Mouse (Mus musculus) kidney, embryonic 16.5 days (tissue): ENCODE measurements at regions not wholly inside any gene's neighbourhood (a gene's known extent, or its start where the extent isn't known, plus 50 kb on each side); places are given as distances from the start of the nearest gene placed in this dataset.

Source experiments
- ATAC-seq: fragments of 200-750 bp; cut with Nextera tagmentation; 2 replicates; pipeline ENCODE4 v1.8.0; 2017; ENCODE audit warnings: moderate TSS enrichment; ENCODE audit not compliant: low FRiP score, low TSS enrichment
- H3K27ac ChIP-seq: fragments of 300-500 bp; sonication (generic); 2 replicates; pipeline ENCODE4 v1.5.1; 2014; ENCODE audit warnings: low read length
- H3K27me3 ChIP-seq: fragments of 300-500 bp; sonication (generic); 2 replicates; pipeline ENCODE4 v1.6.1; 2014; ENCODE audit warnings: low read length, control low read depth, mixed read lengths; ENCODE audit not compliant: insufficient read depth
- H3K36me3 ChIP-seq: fragments of 300-500 bp; sonication (generic); 2 replicates; pipeline ENCODE4 v1.6.1; 2014; ENCODE audit warnings: low read length, control low read depth, mixed read lengths; ENCODE audit not compliant: insufficient read depth
- H3K4me1 ChIP-seq: fragments of 300-500 bp; sonication (generic); 2 replicates; pipeline ENCODE4 v1.6.1; 2014; ENCODE audit warnings: low read length, control low read depth, mixed read lengths; ENCODE audit not compliant: insufficient read depth
- H3K4me2 ChIP-seq: fragments of 300-500 bp; sonication (generic); replicated peaks from 2 replicates; pipeline ENCODE4 v1.6.1; 2014; ENCODE audit warnings: low read depth, low read length
- H3K4me3 ChIP-seq: fragments of 300-500 bp; sonication (generic); 2 replicates; pipeline ENCODE4 v1.5.1; 2014; ENCODE audit warnings: mild to moderate bottlenecking, low read length
- H3K9ac ChIP-seq: fragments of 300-500 bp; sonication (generic); replicated peaks from 2 replicates; pipeline ENCODE4 v1.6.1; 2014; ENCODE audit warnings: low read length
- H3K9me3 ChIP-seq: fragments of 300-500 bp; sonication (generic); 2 replicates; pipeline ENCODE4 v1.6.1; 2016; ENCODE audit warnings: low read length, control low read depth
- WGBS: fragments of 180-500 bp; shearing (Covaris S2); extraction: QIAGEN DNeasy Blood & Tissue Kit; methylation state at CpG from one replicate; pipeline ENCODE4 v1.1.7; 2014; 5-methylcytosine and 5-hydroxymethylcytosine counted together

GRCm38 (mm10) chr14:9455986-9456385, 789.9 kb upstream of the 4930452B06Rik start:
- H3K27ac ChIP-seq, result no peak overlapping the region
- H3K4me3 ChIP-seq, result no peak overlapping the region
- no peaks in the 10 kb centered on the region for H3K4me1 ChIP-seq
- no peak overlapping the region for H3K4me2 ChIP-seq
- H3K9me3 ChIP-seq, result no peaks in the 10 kb centered on the region
- no peak for ATAC-seq
- WGBS, result 92% methylated on average over 5 of the region's 5 CpGs
- H3K9ac ChIP-seq, result no peak overlapping the region
- no peaks in the 10 kb centered on the region for H3K27me3 ChIP-seq
- H3K36me3 ChIP-seq, result no peaks in the 10 kb centered on the region

- H3K36me3 ChIP-seq, result no peaks in the 10 kb centered on the region
- no peak overlapping the region for H3K4me2 ChIP-seq
- H3K27me3 ChIP-seq, result no peaks in the 10 kb centered on the region
- WGBS, result 42% methylated on average over 3 of the region's 3 CpGs
- no peak overlapping the region for H3K9ac ChIP-seq
- no peak overlapping the region for H3K27ac ChIP-seq
- no peaks in the 10 kb centered on the region for H3K9me3 ChIP-seq
- H3K4me3 ChIP-seq, result no peak overlapping the region
- ATAC-seq, result no peak
- no peaks in the 10 kb centered on the region for H3K4me1 ChIP-seq
These were observed 783.9 kb upstream of the 4930452B06Rik start for GRCm38 (mm10) chr14:9449942-9450341.

GRCm38 (mm10) chr14:9437896-9438295, 771.9 kb upstream of the 4930452B06Rik start:
- Histone ChIP-seq H3K4me3 (no peak overlapping the region), H3K9ac (no peak overlapping the region), H3K4me1 (no peaks in the 10 kb centered on the region), H3K4me2 (no peak overlapping the region), H3K36me3 (no peaks in the 10 kb centered on the region), H3K9me3 (no peaks in the 10 kb centered on the region), H3K27me3 (no peaks in the 10 kb centered on the region), H3K27ac (no peak overlapping the region)
- 74% methylated on average over 3 of the region's 3 CpGs for WGBS
- ATAC-seq, result no peak

DNA sequence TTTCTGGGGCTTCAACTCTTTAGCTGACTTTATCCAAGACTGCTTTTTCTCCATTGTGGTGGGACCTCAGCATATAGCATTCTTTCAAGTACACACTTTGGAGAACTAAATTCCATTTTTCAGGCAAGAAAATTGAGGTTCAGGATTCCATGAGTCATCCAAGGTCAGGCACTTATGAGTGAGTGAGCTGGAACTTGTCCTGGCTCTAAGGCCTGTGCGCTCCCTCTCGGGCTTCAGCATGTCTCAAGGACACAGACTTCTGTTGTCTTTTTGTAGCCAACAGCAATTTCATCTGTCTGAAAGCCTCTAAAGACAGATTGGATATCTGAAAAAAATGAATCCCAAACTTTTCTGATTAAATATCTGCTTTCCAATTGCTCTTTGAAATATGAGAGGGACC, 769.1 kb upstream of the 4930452B06Rik start:
- 89% methylated on average over 2 of the region's 2 CpGs for WGBS
- Histone ChIP-seq H3K4me1 (no peaks in the 10 kb centered on the region), H3K4me2 (no peak overlapping the region), H3K27ac (no peak overlapping the region), H3K9ac (no peak overlapping the region), H3K36me3 (no peaks in the 10 kb centered on the region), H3K27me3 (no peaks in the 10 kb centered on the region), H3K4me3 (no peak overlapping the region), H3K9me3 (no peaks in the 10 kb centered on the region)
- ATAC-seq, result no peak

DNA sequence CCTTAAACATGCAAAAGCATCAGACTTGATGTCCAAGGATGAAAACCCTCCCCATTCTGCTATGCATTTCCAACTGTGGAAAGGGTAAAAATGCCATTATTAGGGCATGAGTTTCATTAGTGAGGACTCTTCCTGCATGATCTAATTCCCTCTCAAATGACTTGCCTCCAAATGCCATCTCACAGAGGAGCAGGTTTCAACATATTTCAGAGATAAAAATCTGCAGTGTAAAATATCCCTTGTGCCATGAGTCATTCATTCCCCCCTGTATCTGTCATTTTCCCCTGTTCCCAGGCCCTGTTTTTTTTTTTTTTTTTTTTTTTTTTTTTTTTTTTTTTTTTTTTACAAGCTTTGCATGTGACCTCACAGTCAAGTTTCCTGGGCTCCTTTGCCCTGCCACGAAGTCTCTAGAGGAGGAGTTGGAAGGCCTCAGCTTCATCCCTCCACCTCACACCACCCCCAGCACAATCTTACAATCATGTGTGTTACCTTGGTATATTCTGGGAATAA, 767.1 kb upstream of the 4930452B06Rik start:
- no peaks in the 10 kb centered on the region for H3K36me3 ChIP-seq
- no peak for ATAC-seq
- 39% methylated on average over 1 of the region's 1 CpGs for WGBS
- H3K4me2 ChIP-seq, result no peak overlapping the region
- H3K27ac ChIP-seq, result no peak overlapping the region
- no peaks in the 10 kb centered on the region for H3K9me3 ChIP-seq
- no peaks in the 10 kb centered on the region for H3K27me3 ChIP-seq
- no peak overlapping the region for H3K4me3 ChIP-seq
- H3K4me1 ChIP-seq, result no peaks in the 10 kb centered on the region
- H3K9ac ChIP-seq, result no peak overlapping the region

DNA sequence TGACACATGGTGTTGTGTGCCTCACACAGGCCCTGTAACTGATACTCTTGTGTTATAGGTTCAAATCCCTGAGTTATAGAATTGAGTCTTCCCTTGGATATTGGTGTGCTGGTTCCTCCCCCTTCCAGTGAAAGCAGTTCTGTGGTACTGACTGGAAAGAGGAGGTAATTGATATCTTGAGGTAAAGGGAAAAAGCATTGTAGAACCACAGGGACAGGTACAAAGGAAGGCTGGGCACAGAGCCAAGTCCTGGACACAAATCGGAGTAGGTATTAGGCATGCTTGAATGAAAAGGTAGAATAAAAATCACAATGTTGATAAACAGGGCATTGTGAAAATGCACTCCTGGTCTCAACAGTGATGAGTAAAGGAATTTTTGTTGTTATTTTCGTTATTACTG, 765.8 kb upstream of the 4930452B06Rik start:
- no peak for ATAC-seq
- Histone ChIP-seq H3K9me3 (no peaks in the 10 kb centered on the region), H3K4me1 (no peaks in the 10 kb centered on the region), H3K27ac (no peak overlapping the region), H3K4me3 (no peak overlapping the region), H3K36me3 (no peaks in the 10 kb centered on the region), H3K9ac (no peak overlapping the region), H3K27me3 (no peaks in the 10 kb centered on the region), H3K4me2 (no peak overlapping the region)
- WGBS, result 82% methylated on average over 2 of the region's 2 CpGs

DNA sequence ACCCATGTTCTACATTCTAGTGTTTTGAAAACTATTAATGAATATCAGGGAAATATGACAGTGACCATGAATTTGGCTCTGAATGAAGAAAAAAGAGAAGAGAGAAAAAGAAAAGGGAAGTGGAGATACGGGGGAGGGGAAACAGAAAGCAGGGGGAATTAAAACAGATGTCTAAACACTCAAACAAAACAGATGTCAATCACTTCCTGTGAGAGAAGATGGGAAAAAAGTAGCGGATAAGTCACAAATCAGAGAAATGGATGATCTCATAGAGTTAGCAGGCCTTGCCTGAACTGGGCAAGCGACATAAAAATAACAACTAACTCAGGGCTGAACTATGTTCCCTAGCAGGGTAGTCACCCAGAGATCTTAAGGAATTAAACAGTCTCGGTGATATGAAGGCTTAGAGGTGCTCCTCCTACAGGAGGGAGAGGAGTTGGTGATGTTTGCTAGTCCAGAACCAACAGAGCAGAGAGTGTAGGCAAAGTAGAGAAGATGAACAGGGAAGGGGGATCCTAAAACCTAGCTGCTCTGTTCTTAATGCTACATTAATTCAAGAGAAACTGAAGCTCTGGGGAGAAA, 745.9 kb upstream of the 4930452B06Rik start:
- Histone ChIP-seq H3K4me1 (no peaks in the 10 kb centered on the region), H3K36me3 (no peaks in the 10 kb centered on the region), H3K4me3 (no peak overlapping the region), H3K27me3 (no peaks in the 10 kb centered on the region), H3K27ac (no peak overlapping the region), H3K9ac (no peak overlapping the region), H3K4me2 (no peak overlapping the region), H3K9me3 (no peaks in the 10 kb centered on the region)
- ATAC-seq, result no peak
- 55% methylated on average over 4 of the region's 4 CpGs for WGBS

- H3K36me3 ChIP-seq, result no peaks in the 10 kb centered on the region
- H3K4me1 ChIP-seq, result no peaks in the 10 kb centered on the region
- no peak for ATAC-seq
- WGBS, result 89% methylated on average over 7 of the region's 7 CpGs
- no peak overlapping the region for H3K9ac ChIP-seq
- H3K9me3 ChIP-seq, result no peaks in the 10 kb centered on the region
- H3K4me2 ChIP-seq, result no peak overlapping the region
- no peaks in the 10 kb centered on the region for H3K27me3 ChIP-seq
- no peak overlapping the region for H3K4me3 ChIP-seq
- no peak overlapping the region for H3K27ac ChIP-seq
These were observed 737.6 kb upstream of the 4930452B06Rik start for GRCm38 (mm10) chr14:9403688-9404087.

- no peak overlapping the region for H3K9ac ChIP-seq
These were observed 734.8 kb upstream of the 4930452B06Rik start for GRCm38 (mm10) chr14:9400861-9401260.

DNA sequence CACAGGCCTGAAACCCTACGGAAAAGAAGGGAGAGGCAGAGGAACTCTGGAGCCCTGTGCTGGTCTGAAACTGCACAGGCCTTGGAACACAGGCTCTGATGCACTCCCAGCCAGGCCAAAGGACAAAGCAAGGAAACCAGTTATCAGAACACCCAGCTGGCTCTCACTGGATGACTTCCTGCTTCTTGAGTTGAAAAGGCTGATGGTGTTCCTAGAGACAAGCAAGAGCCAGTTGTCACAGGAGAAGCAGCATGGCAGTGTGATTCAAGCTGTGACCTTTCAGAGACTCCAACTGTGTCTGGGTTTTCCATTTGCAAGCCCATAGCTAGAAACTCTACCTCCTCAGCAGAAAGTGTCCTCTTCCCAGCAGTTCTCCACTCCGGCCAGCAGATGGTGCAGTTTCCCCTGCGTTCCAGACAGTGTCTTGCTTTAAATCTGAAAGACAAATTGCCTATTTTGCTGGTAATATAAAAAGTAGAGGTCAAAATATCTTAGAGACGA, 727.3 kb upstream of the 4930452B06Rik start:
- no peaks in the 10 kb centered on the region for H3K4me1 ChIP-seq
- no peaks in the 10 kb centered on the region for H3K27me3 ChIP-seq
- no peak overlapping the region for H3K4me2 ChIP-seq
- peak; percentile 67 for ATAC-seq
- H3K36me3 ChIP-seq, result no peaks in the 10 kb centered on the region
- H3K4me3 ChIP-seq, result no peak overlapping the region
- WGBS, result 11% methylated on average over 4 of the region's 4 CpGs
- no peak overlapping the region for H3K9ac ChIP-seq
- H3K9me3 ChIP-seq, result no peaks in the 10 kb centered on the region
- no peak overlapping the region for H3K27ac ChIP-seq

More at GRCm38 (mm10) chr14:9400861-9401260, 734.8 kb upstream of the 4930452B06Rik start:
- Histone ChIP-seq H3K27me3 (no peaks in the 10 kb centered on the region), H3K27ac (no peak overlapping the region), H3K9me3 (no peaks in the 10 kb centered on the region), H3K36me3 (no peaks in the 10 kb centered on the region), H3K4me3 (no peak overlapping the region), H3K4me2 (no peak overlapping the region), H3K4me1 (no peaks in the 10 kb centered on the region)
- no peak for ATAC-seq
- WGBS, result 75% methylated on average over 1 of the region's 1 CpGs
